Mouse (Mus musculus) ES-E14 (cell line): ENCODE measurements around the gene Dlk1. TPM values are rescaled to one million over a fixed set of nuclear protein-coding genes. Genes with fewer than 3 reads are reported as not detected.

Experiments
- DNase-seq: peaks from one replicate; pipeline ENCODE4 v3.0.0-alpha.2; 2013; ENCODE audit warnings: low read depth, low spot score
- H3K27ac ChIP-seq: 2 replicates; pipeline ENCODE4 v1.5.1; 2012; ENCODE audit warnings: low read depth, mild to moderate bottlenecking, low read length, moderate library complexity, mixed read lengths; ENCODE audit not compliant: poor library complexity, insufficient read depth, severe bottlenecking
- H3K36me3 ChIP-seq: 2 replicates; pipeline ENCODE4 v1.6.1; 2012; ENCODE audit warnings: mild to moderate bottlenecking, low read length, moderate library complexity, mixed read lengths; ENCODE audit not compliant: control insufficient read depth, poor library complexity, insufficient read depth, severe bottlenecking
- H3K4me1 ChIP-seq, 2 experiments: fragments of 150-350 bp in 1 of 2; sonication (generic) in 1 of 2; 2 replicates each; pipeline ENCODE4 v1.6.1; 2012; ENCODE audit warnings: low read length in 2 of 2, mild to moderate bottlenecking in 1 of 2, mixed read lengths in 1 of 2; ENCODE audit not compliant: control insufficient read depth in 2 of 2, insufficient read depth in 2 of 2, poor library complexity in 1 of 2
- H3K4me3 ChIP-seq, 2 experiments: fragments of 150-350 bp in 1 of 2; sonication (generic) in 1 of 2; 2 replicates each; pipeline ENCODE4 v1.5.1; 2012; ENCODE audit warnings: low read length in 2 of 2, low read depth in 1 of 2, mild to moderate bottlenecking in 1 of 2, mixed read lengths in 1 of 2; ENCODE audit not compliant: insufficient read depth in 1 of 2, poor library complexity in 1 of 2, severe bottlenecking in 1 of 2
- H3K9ac ChIP-seq: 2 replicates; pipeline ENCODE4 v1.6.1; 2012; ENCODE audit warnings: low read depth, mild to moderate bottlenecking, low read length, mixed read lengths; ENCODE audit not compliant: poor library complexity, insufficient read depth, severe bottlenecking
- H3K9me3 ChIP-seq: fragments of 150-350 bp; sonication (generic); 2 replicates; pipeline ENCODE4 v1.6.1; 2012; ENCODE audit warnings: low read depth, mild to moderate bottlenecking, low read length; ENCODE audit not compliant: control insufficient read depth, insufficient read depth
- CHD2 ChIP-seq: IDR thresholded peaks from 2 replicates; pipeline ENCODE4 v1.6.1; 2014; ENCODE audit warnings: mild to moderate bottlenecking, low read depth, low read length, inconsistent platforms
- HCFC1 ChIP-seq: IDR thresholded peaks from 2 replicates; pipeline ENCODE4 v1.6.1; 2012; ENCODE audit warnings: low read length, inconsistent platforms, borderline replicate concordance; ENCODE audit not compliant: insufficient read depth
- MAFK ChIP-seq: IDR thresholded peaks from 2 replicates; pipeline ENCODE4 v1.6.1; 2014; ENCODE audit warnings: mild to moderate bottlenecking, low read depth, low read length, inconsistent platforms; ENCODE audit not compliant: insufficient read depth
- ZC3H11A ChIP-seq: IDR thresholded peaks from 2 replicates; pipeline ENCODE4 v1.6.1; 2012; ENCODE audit warnings: low read depth, mild to moderate bottlenecking, inconsistent platforms, low read length, borderline replicate concordance
- ZNF384 ChIP-seq: IDR thresholded peaks from 2 replicates; pipeline ENCODE4 v1.6.1; 2012; ENCODE audit warnings: low read depth, low read length, inconsistent platforms
- in situ Hi-C, 2 experiments: fragments of 600-800 bp; cut with MboI; formaldehyde crosslinking; loops; one replicate each; pipeline ENCODE4 v1.15.1; 2025; ENCODE audit warnings: low sequenced_read_pairs in 2 of 2, inconsistent platforms in 1 of 2; ENCODE audit not compliant: unreplicated experiment in 2 of 2
- total RNA-seq: library from RNA; depleted of rRNA; stranded (reverse); fragments of 300-350 nt; gene quantifications from 2 replicates; pipeline ENCODE4 v1.2.3, GENCODE M21; 2012

Gene Dlk1
- total RNA-seq, 1 experiment: 13.6 TPM

DNA sequence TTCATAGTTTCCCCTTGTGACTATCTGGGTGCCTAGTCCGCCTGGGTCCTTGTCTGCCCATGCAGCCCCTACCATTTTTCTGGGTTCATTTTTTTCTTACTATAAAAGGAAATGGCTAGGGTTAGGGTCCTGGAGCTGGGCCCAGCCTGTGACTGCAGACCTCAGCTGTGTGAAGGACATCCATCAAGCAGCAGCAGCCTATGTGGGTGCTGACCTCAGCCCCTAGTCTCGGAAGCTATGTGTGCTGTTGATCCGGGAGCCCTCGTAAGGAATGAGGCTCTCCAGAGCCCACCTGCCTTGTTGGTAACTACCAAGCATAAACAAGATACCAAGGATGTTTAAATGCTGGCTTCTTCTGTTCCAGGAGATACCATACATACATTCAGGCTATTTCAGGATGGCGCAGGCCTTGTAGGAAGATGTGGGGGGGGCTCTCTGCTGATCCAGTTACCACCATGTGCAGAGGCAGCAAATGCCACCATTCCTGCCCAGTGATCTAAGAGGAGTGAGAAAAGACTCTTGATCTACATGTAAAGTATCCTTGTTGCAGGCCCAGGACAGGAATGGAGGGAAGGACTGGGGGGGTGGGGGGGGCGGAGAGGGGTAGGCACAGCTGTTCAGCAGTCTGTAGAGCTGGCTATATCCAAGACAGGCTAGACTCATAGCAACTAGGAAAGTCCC is 49.9 kb downstream of the Dlk1 start:
- in situ Hi-C loops: no loop called here

DNA sequence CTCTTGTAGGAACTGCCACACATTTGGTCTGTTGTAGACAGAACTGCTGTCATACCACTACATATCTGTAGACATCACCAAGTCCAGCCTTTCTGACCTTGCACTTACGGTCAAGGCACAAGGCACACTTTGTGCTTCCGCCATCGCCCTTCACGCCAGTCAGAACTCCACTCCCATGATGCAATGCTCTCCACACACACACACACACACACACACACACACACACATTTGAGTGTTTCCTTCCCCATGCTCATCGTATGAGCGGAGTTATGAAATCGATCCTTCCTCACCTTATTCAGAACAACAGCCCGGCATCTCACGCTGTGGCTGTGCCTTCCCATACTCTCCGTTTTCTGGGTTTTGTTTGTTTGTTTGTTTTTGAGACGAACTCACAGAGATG is 55.1 kb downstream of the Dlk1 start:
- Histone ChIP-seq H3K9ac (no peak overlapping the region), H3K9me3 (no peaks in the 10 kb centered on the region), H3K4me3 (no peak overlapping the region), H3K27ac (no peak overlapping the region), H3K36me3 (no peaks in the 10 kb centered on the region), H3K4me1 (no peaks in the 10 kb centered on the region)
- no peak for TF ChIP-seq HCFC1
- no peak for TF ChIP-seq MAFK
- no peak for TF ChIP-seq ZNF384
- TF ChIP-seq ZC3H11A: no peak
- TF ChIP-seq CHD2: no peak
- in situ Hi-C loops: no loop called here
- no peak for DNase-seq

More for the DNA sequence above, 49.9 kb downstream of the Dlk1 start:
- Histone ChIP-seq H3K4me1 (no peaks in the 10 kb centered on the region), H3K4me3 (no peak overlapping the region), H3K27ac (no peak overlapping the region), H3K36me3 (no peaks in the 10 kb centered on the region), H3K9ac (no peak overlapping the region), H3K9me3 (no peaks in the 10 kb centered on the region)
- DNase-seq: no peak
- no peak for TF ChIP-seq CHD2
- no peak for TF ChIP-seq ZNF384
- no peak for TF ChIP-seq ZC3H11A
- no peak for TF ChIP-seq MAFK

DNA sequence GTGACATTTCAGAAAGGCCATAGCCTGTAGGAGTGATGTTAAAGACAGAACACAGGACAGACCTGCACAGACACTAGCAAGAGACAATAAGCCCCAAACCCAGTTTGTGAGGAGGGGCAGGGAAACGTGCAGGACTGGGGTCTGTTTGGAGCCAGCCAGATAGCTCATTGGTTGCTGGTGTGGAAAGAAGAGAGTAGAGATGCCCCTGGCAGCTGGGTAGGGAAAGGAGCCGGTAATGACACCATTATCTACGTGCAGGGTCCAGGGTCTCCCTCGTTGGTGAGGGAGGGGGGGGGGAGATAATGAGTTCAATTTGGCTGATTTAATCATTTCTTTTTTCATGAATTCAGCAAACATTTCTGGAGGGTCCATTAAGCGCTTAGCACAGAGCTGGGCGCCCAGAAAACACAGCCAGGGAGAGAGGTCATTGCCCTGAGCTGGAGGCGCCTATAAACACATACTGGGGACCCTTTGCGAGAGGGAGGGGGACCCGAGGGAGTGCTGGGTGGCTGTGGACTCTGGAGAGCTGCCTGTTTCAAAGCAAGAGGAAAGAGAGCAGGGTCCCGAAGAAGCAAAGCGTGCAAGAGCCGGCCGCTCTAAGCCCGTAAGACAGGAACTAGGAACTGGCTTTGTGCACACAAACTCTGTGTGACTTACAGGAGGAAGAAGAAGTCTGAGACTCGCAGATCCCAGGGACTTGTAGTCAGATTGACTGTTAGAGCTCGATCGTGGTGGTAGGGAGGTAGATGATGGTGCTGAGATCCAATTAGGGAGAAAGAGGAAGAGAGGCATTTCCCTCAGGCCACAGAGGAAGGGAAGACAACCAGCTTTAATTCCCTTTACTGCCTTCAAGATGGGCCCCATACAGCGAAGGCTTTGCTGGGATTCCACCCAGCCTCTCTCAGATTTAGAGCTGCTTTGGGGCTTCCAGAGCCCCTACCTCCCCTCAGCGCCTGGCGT is 56.2 kb downstream of the Dlk1 start:
- in situ Hi-C loops: no loop called here
- no peaks in the 10 kb centered on the region for H3K9me3 ChIP-seq
- DNase-seq: no peak
- no peak overlapping the region for H3K4me3 ChIP-seq
- H3K27ac ChIP-seq: no peak overlapping the region
- H3K9ac ChIP-seq: no peak overlapping the region
- no peak for TF ChIP-seq ZNF384
- H3K4me1 ChIP-seq: no peaks in the 10 kb centered on the region
- no peaks in the 10 kb centered on the region for H3K36me3 ChIP-seq

DNA sequence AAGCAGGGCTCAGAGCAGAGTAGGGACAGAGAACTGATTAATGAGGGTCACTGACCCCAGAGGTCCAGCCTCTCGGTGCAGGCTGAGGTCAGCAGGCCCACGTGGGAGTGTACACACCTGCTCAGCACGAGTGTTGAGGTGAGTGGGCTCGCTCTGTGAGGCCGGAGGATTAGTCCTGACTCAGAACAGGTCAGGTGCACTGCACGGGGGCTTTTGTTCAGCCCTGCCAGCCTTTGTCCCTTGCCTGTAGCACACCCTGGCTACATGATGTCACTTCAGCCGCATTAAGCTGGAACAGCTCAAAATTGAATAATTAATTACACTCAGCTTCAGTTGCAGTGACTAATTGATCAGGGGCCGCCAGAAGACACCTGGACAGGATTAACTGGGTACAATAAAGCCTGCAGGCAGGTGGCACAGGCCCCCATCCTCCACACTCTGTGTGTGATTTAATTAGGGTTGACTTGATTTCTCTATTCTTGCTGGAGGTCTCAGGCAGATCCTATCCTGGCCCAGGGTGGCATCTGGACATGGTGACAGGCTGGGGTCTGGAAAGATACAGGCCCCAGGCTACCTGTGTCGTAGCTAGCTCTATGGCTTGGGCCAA is 57.0 kb downstream of the Dlk1 start:
- no peak overlapping the region for H3K9ac ChIP-seq
- in situ Hi-C loops: no loop called here
- H3K36me3 ChIP-seq: no peaks in the 10 kb centered on the region
- no peak overlapping the region for H3K4me3 ChIP-seq
- no peak overlapping the region for H3K27ac ChIP-seq
- no peaks in the 10 kb centered on the region for H3K9me3 ChIP-seq
- H3K4me1 ChIP-seq: no peaks in the 10 kb centered on the region
- no peak for DNase-seq
- no peak for TF ChIP-seq CHD2
- TF ChIP-seq MAFK: no peak
- TF ChIP-seq ZNF384: no peak
- no peak for TF ChIP-seq ZC3H11A
- no peak for TF ChIP-seq HCFC1
